Mouse (Mus musculus) c-Kit-positive CD71-negative TER-119-negative erythroid progenitor cells, embryonic 14.5 days (primary cell): ENCODE measurements around the gene Sugct.
A peak's percentile ranks its signal among the peaks of the same experiment; 100 is the strongest.

Experiments
- DNase-seq: peaks from one replicate; pipeline ENCODE4 v3.0.0-alpha.2; 2013; ENCODE audit warnings: low read depth

Gene Sugct

DNA sequence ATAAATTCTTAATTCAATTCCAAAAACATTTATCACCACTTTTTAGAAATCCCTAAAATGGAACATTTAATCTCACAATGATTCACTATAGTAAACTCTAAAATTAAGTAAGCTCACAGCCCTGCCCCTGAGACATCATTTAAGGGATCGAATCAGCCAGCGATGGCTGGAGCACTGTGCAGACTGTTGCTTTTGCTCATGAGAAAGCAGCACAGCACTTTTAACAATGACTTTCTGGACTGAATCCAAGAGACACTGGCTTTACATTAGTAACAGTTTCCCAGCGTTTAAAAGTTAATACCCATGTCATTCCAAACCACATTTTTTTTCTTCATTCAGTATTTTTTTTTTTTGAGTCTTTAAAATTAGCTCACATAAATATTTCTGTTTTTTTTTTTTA, 398.9 kb downstream of the Sugct start:
- DNase-seq: no peak

DNA sequence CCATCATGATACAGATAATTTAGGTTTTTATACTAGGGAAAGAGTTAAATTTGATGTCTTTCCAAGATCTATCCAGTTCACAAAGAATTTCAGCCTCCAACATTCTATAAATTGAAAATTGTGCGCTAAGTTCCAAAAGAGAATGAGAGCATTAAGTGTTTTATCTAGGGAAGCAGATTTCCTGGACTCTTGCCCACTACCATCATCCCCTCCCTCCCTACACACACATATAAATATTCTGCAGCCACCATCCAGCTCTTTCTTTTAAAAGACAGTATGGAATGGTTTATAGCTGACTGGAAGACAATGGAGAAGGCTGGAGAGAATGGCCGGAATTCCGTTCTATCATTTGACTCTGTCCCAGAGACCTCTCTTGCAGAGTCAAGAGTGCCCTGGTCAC, 404.3 kb downstream of the Sugct start:
- DNase-seq: no peak

DNA sequence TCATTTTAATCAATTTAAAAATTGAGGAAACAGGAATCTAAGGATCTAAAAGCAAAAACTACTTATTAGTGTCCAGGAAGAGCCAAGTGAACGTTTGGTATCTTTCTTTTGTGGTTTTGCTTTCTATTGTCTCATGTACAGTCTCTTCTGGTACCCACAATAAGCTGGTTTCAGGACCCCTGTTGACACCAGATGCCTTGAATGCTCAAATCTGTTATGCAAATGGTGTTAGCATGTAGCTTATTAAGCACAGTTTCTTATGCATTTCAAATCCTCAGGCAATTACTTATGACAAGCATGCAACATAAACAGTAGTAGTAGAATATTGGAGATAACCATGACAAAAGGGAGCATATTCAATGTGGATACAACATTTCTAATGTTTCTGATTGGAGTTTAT, 407.0 kb downstream of the Sugct start:
- no peak for DNase-seq

DNA sequence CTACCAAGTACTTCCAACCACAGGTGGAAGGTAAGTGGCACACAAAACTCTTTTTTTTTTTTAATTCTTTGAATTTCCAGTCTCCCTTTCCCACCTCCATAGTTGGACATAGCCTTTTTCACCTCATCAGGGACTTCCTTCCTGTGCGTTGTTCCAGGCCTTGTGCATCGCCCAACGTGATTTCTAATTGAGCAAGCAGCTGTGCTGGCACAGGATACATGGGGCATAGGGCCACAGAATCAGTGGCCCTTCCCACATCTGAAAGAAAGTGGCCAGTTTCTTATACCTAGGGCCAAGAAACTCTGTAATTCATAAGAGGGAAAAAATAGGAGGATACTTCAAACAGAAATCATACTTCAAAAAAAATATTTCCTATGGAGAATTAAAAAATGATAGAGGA, 449.4 kb downstream of the Sugct start:
- DNase-seq: no peak

DNA sequence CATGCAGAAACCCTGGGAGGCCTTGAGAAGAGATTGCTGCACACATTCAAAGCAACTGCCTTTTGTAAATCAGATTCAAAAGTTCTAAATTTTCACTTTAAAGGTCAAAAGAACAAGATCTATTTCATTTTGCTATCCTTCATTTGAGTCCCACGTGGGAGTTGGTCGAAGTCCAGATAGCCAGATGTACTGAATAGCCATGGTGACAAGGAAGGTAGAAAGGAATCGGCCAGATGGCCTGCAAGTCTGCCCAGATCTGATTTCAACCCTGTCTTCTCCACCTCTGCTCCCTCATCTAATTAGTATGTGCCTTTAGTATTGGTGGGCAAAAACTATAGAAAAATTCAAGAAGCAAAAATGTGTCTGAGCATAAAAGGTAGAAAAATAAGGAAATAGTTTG, 478.8 kb downstream of the Sugct start:
- no peak for DNase-seq

DNA sequence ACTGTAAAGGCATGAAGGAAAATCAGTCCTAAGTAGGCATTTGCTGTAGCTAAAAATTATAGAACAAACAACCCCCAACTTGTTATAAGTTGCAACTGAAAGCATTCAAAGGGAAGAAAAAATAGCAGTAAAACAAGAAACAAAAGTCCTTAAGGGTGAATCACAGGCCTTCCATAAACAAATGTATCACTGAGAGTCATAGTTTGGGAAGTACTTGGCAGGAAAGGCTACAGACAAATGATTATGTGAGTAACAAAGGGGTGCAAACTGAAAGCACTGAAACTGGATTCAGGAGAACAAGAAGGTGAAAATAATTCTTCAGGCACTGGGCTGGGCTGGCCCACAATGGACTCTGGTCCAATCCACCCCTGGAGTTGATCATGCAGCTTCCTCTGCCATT, 482.7 kb downstream of the Sugct start:
- DNase-seq: no peak

DNA sequence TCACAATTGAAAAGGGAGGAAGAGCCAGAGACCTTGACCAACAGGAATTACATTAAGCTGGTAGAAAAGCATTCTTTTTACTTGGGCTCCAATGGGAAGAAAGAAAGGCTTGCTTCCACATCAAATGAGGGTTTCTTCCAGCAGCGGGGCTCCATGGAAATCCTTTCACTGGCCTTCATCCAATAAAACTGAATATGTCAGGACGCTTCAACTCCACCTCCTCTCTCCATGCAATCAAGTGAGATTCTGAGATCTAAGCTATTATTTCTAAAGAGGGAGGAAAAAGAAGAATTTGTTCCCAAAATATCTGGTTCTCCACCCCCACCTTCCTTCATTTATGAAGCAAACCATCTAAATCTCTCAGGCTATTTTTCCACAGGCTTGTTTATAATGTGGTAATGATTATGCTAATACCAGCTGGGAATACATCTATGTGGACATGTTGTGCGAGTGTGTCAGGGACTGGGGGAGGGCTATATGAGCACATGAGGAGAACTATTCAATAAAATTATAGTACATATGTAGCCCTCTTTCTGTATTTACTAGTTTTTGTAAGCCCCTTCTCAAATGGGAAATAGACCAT, 505.1 kb downstream of the Sugct start:
- DNase-seq: no peak

DNA sequence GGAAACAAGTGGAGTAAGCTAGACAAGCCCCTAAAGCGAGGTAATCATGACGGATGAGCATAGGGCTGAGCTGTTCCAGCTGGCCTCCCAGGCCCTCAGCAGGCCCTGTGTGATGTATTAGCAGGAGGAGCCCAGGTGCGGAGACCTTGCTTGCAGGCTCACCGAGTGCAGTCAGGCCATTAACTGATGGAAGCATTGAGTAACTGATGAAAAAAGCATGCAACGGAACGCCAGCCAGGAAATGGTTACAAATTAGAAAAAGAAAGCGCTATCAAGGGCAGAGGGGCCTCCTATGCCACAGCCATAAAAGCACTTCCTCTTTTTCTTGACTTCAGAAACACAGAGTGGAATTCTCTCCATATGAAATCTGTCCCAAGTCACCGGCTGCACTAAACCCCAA, 510.1 kb downstream of the Sugct start:
- peak; percentile 20 for DNase-seq

DNA sequence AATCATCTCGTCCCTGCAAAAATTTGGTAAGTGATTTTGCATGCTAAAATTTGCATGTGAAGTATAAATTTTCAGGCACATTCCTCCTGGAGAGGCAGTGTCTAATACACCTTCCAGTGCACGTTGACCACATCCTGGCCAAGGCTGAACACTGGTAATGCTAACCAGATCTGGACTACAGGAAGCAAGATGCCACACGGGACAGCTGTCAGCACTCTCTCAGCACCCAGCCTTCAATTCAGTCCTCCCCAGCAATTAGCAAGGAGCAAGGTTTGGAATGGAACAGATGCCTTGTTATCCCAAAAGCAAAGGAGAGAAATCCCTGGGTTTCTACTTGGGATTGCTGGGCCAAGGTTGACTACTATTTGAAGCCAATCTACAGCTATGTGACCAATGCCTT, 529.4 kb downstream of the Sugct start:
- DNase-seq: no peak

DNA sequence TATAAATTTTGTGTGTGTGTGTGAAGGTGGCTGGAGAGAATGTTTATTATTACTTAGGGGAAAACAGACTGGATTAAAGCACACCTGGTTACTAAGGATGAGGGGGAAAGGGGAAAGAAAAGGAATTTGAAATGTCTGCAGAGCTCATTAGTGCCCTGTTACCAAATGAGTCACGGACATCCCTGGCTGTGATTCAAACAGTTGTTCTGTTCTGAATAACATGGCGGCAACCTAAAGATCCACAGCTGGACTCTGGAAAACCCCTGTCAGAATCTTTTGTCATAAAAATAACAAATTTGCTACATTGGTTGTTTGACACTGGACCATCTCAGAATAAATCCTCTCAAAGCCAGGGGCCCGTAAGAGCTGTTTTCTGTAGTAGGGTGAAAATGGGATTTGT, 530.6 kb downstream of the Sugct start:
- no peak for DNase-seq

DNA sequence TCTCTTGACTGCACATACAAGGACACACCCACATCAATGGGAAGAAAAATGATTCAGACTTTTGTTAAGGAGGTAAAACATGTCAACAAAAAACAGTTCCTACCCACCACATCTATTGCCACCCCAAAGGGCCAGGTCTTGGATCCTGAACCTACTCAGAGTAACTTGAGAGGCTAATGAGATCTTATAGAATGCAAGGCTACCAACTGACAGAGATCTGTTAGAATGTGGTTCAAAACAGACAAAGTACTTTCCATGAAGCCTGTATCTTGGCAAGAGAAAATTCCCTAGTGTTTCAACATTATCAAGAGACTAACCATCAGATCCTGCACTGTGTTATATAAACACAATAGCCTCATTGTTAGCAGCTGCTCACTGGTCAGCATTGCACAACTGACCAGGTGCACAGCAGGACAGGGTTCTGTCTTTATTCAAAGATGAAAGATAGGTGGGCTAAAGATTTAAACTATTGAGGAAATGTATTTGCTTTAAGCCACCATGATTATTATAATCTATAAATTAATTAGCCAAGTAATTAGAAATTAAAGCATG, 548.8 kb downstream of the Sugct start:
- no peak for DNase-seq

DNA sequence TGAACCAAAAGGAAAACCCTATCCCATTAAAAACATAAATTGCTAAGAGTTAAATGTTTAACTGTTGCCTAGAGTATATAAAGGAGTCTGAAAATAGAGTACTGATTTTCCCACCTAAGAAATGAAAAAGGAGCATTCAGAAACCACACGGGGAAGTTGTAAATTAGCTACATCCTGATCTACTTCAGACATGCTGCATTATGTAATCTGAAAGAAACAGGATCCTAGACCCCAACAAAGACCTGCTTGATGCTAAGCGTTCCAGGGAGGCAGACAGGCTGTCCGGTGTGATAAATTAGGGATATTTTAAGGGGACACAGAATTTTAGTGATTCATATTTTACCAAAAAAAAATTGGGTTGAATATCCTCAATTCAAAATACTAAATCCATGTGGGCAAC, 579.3 kb downstream of the Sugct start:
- no peak for DNase-seq

DNA sequence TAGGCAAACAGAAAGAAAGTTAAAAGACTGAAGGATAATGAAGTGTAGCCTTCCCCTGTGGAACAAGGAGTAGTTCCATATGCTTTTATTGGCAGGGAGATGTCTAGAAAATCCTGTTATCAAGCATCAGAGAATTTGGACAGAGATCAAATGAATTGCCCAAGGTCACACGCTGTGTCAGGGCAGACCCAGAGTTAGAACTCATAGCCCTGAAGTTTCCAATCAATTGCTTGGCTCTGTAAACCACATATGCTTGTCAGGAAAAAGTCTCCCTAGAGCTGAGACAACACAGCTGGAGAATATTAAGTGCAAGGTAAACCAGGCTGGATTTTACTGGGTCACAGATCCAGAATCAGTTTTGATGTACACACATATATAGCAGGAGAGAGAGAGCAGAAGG, 593.0 kb downstream of the Sugct start:
- no peak for DNase-seq

DNA sequence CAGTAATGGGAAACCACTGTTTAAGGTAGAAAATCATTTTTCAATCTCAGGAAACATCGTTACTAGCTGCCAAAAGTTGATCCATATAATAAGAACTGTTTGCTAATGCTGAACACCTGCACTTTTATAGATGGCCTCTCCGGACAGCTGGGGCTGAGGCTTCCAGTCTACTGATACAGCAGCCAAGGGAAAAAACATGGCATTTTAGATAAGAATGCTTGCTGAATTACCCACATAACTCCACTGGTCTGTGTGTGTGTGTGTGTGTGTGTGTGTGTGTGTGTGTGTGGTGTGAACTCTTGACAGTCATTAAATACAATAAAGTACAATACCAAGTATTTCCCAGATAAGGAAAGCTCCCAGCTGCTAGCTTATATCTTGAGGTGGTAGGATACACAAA, 608.8 kb downstream of the Sugct start:
- DNase-seq: no peak

DNA sequence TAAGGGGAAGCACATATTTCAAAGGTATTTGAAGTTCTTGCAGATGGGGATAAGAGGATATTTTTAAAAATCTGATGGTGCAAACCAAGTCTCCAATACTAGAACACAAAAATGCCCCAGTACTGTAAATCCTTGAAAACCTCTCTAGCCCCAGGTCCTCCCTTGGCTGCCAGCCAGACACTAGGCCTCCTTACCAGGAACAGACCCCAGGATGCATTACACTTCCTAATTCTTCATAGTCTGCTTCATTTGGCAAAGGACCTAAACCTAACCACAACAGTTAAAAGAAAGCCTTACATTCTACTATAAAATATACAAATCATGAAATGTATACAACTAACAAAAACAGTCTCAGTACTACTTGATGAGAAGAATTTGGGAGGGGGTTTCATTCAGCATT, 609.2 kb downstream of the Sugct start:
- DNase-seq: no peak

DNA sequence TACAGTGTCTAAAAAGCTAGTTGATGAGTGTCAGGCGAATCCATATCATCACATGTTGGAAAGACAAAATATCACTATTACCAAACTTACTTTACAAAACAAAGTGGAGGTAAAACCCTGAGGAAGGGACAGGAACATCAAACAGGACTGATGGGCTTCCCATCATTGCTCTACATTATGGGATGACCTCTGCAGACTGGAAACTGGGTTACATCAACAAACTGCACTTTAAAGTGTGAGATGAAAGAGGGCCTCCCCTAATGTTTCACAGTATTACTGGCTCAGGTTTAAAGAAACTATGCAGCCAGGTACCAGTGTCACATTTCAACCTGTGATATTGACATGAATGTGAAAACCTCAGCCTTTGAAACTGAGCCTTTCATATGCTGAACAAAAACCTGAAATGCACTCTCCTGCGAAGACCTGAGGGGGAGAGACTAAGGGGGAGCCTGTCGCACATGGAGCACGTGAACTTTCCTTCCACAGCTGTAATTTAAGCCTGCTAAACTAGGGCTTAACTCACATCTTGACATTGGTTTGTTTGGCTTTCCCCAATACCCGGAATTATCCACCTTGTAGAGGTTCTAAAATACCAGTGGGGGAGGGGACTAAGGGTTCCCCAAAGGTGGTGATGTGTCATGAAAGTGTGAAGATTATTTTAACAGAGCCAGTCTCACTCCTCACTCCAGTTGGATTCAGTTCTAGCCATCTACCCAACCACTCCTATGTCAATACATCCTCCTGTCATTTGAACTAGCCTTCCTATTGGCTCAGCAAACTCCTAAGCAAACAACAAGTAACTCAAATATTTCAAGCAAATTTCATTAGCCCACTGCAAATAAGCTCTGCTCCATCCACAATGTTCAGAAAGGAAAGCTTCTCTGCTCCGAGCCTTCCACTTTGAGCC, 610.2 kb downstream of the Sugct start:
- no peak for DNase-seq

DNA sequence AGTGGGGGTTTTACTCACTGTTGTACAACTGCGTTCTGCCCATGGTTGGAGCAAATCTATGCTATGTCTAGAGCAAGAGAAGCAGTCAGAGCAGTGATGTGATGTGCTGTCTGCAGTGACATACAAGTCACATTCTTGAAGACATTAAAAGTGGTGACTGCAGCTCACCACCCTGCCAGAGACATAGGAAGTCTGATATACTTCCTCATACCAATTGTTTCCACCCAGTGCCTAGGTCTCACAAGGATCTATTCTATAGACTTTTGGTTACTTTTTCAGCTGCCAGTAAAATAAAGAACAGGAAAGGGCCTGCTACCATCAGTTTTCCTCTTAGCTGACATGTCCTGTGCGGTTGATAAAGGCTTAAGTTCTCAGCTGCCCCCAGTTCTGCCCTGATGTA, 613.7 kb downstream of the Sugct start:
- no peak for DNase-seq

DNA sequence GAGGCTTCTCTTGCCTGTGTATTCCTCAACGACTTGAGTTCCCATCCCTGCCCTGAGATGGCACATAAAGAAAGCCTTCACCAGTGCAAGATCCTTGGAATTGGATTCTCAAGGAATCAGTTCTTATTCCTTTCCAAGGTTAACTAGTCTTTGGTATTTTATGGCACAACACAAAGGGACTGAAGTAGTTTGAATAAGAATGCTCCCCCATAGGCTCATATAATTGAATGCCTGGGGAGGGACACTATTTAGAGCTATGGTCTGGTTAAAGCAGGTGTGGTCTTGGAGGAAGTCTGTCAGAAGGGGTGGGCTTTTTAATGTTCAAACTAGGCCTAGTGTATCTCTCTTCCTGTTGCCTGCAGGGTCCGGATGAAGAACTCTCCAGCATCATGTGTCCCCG, 629.8 kb downstream of the Sugct start:
- DNase-seq: no peak

DNA sequence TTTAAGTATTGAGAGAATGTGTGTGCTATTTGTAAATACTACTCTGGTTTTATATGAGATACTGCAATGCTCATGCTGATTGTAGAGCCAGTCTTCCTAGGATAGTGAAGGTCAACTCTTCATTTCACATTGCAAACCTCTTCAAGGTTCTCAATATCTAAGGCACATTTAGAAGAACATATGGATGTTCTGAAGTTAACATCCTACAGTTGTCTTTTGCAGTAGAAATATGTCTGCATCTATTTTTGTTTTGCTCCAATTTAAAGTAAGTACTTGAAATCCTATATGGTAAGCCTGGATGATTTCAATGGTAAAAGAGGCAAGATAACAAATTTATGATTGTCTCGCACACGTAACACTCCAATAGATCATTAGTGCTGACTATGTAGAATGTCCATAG, 638.7 kb downstream of the Sugct start:
- no peak for DNase-seq

DNA sequence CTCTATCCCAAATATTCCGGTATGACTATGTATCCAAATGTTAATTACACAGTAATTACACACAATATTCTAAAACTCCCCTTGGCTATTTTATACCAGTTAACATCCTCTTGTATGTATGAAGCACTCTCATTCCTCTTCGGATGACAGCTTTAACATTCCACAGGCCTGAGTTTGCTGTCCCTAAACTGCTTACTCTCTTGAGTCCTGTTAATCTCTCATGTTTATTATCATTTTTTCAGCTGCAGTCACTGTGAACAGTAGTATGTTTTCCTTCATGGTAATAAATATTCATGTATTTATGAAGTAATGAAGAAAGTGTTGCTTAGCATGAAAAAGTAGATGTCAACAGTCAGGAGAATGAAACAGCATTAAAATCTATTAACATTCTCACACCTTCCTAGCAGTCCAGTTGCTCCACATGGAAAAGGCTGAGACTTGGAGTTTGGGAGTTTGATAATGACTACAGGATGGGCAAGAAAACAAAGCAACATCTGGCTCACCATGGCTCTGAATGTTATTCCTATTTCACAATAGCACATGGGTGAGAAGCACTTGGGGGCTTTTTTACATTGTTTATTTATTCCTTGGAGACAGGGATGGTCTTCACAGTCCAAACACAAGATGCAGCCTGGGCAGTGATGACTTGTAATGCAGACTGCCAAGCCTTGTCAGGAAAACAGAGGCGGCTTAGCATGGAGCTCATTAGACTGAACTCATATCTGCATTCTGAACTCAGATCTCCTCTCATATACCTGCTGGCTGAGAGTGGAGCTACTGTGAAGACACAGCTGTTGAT, 651.7 kb downstream of the Sugct start:
- DNase-seq: no peak

DNA sequence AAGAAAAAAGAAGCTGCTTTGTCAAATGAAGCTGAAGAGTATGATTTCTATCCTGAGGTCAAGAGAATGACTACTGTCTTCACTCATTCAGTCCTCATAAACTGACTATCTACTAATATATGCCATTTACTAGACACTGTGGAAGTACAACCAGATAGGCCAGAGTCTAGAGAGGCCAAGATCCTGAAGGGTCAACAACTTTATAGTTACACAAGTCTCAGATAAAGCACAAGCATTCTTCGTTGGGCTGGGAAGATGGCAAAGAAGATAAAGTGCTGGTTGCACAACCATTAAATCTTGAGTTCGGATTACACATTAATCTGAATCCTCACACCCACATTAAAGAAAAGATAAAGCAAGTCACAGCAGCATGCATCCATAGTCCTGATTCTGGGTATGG, 653.0 kb downstream of the Sugct start:
- DNase-seq: no peak

DNA sequence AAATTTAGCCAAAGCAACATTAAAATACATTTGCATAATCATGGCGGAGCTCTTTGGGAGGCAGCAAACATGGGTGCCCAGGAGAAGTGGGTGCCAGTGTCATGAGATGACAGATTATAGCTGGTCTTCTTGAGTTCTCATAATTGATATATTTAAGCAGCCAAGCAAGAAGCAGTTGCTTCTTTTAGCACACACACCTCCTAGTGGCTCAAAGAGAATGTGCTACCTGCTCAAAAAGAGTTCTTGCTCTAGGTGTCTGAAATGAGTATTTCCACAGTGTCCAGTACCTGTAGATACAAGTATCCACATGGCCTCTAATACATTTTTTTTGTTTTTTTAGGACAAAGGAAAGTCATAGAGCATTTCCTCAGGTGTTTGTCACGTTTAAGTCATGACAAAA, 655.6 kb downstream of the Sugct start:
- no peak for DNase-seq

DNA sequence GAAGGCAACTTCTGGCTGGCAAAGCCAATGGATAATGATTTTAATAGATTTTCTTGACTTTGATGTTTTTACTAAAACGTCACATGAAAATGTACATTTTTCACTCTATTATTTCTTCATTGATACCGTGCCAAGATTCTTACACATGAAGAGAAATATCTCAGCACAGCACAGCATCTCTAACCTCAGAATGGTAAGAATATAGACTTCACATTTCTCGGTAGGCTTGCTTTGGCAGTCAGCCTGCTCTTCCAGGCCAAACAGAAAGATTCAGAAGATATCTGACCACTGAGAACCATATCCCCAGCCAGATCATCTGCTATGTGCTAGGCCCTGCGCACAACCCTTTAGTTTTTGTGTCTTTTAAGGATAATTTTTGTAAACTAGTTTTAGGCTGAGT, 657.0 kb downstream of the Sugct start:
- no peak for DNase-seq
